Mouse (Mus musculus): ENCODE measurements around the gene Bahcc1.

DNA sequence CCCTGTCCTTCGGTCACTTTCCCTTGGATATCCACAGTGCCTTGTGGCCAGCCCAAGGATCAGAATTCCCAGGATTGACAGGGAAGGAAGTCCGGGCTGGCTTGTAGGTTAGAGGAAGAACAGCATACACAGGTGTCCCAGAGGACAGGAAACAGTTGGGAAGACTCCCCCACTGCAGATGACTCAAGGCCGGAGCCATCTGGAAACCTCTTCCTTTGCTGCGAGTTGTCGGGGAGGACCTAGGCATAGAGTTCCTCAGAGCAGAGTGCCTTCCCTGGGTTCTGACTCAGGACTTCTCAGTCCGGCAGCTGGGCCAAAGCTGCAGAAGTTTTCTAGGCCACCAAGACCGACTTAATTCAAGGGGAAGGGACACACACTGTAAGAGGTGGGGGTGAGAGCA lies 33.0 kb upstream of the Bahcc1 start:
- TF ChIP-seq CTCF (IDR thresholded peaks at IDR 0.05; ENCODE audit: low read depth, low read length): no peak
- no peak for TF ChIP-seq POLR2A (IDR thresholded peaks at IDR 0.05; ENCODE audit: extremely low read depth, insufficient read depth, low read length)

Measured in liver, adult 2 months (tissue).